Mouse (Mus musculus): ENCODE results near the gene Izumo4.

Gene Izumo4

GRCm38 (mm10) chr10:80669737-80670485 is 32.1 kb upstream of the Izumo4 start:
- no peak for DNase-seq (ENCODE audit: low spot score in 2 of 2)

GRCm38 (mm10) chr10:80670531-80670930 is 31.5 kb upstream of the Izumo4 start:
- DNase-seq (ENCODE audit: low spot score in 2 of 2) = no peak

GRCm38 (mm10) chr10:80671251-80671650 is 30.7 kb upstream of the Izumo4 start:
- no peak for DNase-seq (ENCODE audit: low spot score in 2 of 2)

GRCm38 (mm10) chr10:80671936-80672690 is 29.9 kb upstream of the Izumo4 start:
- DNase-seq (ENCODE audit: low spot score in 2 of 2) = no peak

GRCm38 (mm10) chr10:80673690-80674089 is 28.3 kb upstream of the Izumo4 start:
- no peak for DNase-seq (ENCODE audit: low spot score in 2 of 2)

- DNase-seq (ENCODE audit: low spot score in 2 of 2) = no peak
These were observed 27.7 kb upstream of the Izumo4 start for GRCm38 (mm10) chr10:80674161-80674711.

GRCm38 (mm10) chr10:80674851-80675404 is 27.1 kb upstream of the Izumo4 start:
- DNase-seq (ENCODE audit: low spot score in 2 of 2) = no peak

- DNase-seq (ENCODE audit: low spot score in 2 of 2) = no peak
These were observed 26.4 kb upstream of the Izumo4 start for GRCm38 (mm10) chr10:80675405-80676197.

GRCm38 (mm10) chr10:80676198-80676928 is 25.6 kb upstream of the Izumo4 start:
- peak; percentile 97 to 98 for DNase-seq (ENCODE audit: low spot score in 2 of 2)

- DNase-seq (ENCODE audit: low spot score in 2 of 2) = no peak
These were observed 24.7 kb upstream of the Izumo4 start for GRCm38 (mm10) chr10:80677128-80677875.

GRCm38 (mm10) chr10:80677942-80678436 is 24.0 kb upstream of the Izumo4 start, which contains the start of gene Mknk2:
Gene Mknk2, minus strand, starts transcription at chr10:80678112.
- peak; percentile 51 to 61 for DNase-seq (ENCODE audit: low spot score in 2 of 2)

GRCm38 (mm10) chr10:80678601-80679377 is 23.2 kb upstream of the Izumo4 start:
- DNase-seq (ENCODE audit: low spot score in 2 of 2) = no peak

GRCm38 (mm10) chr10:80679556-80680259 is 22.3 kb upstream of the Izumo4 start:
- DNase-seq (ENCODE audit: low spot score in 2 of 2) = no peak

GRCm38 (mm10) chr10:80680260-80680696 is 21.7 kb upstream of the Izumo4 start:
- no peak for DNase-seq (ENCODE audit: low spot score in 2 of 2)

- DNase-seq (ENCODE audit: low spot score in 2 of 2) = no peak
These were observed 20.0 kb upstream of the Izumo4 start for GRCm38 (mm10) chr10:80682003-80682402.

GRCm38 (mm10) chr10:80683647-80684046 is 18.3 kb upstream of the Izumo4 start:
- DNase-seq (ENCODE audit: low spot score in 2 of 2) = no peak

GRCm38 (mm10) chr10:80684214-80684613 is 17.8 kb upstream of the Izumo4 start:
- DNase-seq (ENCODE audit: low spot score in 2 of 2) = no peak

- DNase-seq (ENCODE audit: low spot score in 2 of 2) = no peak
These were observed 17.0 kb upstream of the Izumo4 start for GRCm38 (mm10) chr10:80684984-80685383.

Measured in frontal cortex, postnatal 25 days (tissue).